Mouse (Mus musculus): ENCODE data around the gene Gk. TPM values are rescaled to one million over a fixed set of nuclear protein-coding genes. Genes with fewer than 3 reads are reported as not detected.

Gk gene
- polyA plus RNA-seq (2015; fragmentation: Nextera tagmentation; extraction: Ambion mirVana), result 11.4 and 11.9 TPM in 2 replicates

DNA sequence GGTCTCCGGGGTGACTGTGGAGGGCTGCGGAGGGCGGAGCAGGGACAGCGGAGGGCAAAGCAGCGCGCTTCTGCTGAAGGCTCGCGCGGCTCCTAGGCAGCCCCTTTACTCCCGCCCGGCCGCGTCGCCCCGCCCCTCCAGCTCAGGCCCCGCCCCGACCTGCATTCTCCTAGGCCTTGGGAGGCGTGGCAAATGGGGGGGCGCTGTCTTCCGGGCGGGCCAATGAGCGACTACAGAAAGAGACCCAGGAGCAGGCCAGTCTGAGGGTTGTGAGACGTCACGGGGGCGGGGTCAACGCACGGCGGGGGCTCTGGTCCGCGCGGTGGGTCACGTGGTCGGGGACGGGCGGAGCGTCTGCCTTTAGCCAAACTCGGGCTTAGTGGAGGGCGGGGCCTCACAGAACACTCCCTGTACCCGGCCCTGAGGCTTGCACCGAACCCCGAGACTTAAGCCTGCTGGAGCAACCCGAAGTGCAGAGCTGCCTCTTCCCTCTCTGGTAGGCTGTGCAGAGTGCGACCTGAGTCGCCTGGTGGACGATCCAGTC, at the start of gene Gk:
Gk (minus strand) TSS at position 276 of the 544 bp plus-strand sequence.

Other genes starting within 250 kb of the Gk start
- 6.7 and 7.0 TPM in 2 replicates for gene Tab3, start 202.8 kb downstream of the Gk start, polyA plus RNA-seq (2015; fragmentation: Nextera tagmentation; extraction: Ambion mirVana)
- gene 5430427O19Rik, start 93.5 kb upstream of the Gk start, polyA plus RNA-seq (2015; fragmentation: Nextera tagmentation; extraction: Ambion mirVana), result 0.04 and 0.06 TPM in 2 replicates

All from neural tube, postnatal 0 days (tissue).